Mouse (Mus musculus) myocyte (in vitro differentiated cells): ENCODE results near the gene Mex3d. TPM values are rescaled to one million over a fixed set of nuclear protein-coding genes. Genes with fewer than 3 reads are reported as not detected.

ENCODE experiments used
- H3K27me3 ChIP-seq: one replicate; pipeline ENCODE4 v1.6.1; 2011; ENCODE audit not compliant: control insufficient read depth, insufficient read depth, insufficient read length
- H3K36me3 ChIP-seq: one replicate; pipeline ENCODE4 v1.6.1; 2011; ENCODE audit not compliant: control insufficient read depth, insufficient read depth
- H3K4me2 ChIP-seq: one replicate; pipeline ENCODE4 v1.6.1; 2011; ENCODE audit warnings: low read depth, control low read depth
- H3K4me3 ChIP-seq: one replicate; pipeline ENCODE4 v1.5.1; 2011; ENCODE audit warnings: mild to moderate bottlenecking, control low read depth, moderate library complexity
- H3K79me2 ChIP-seq: one replicate; pipeline ENCODE4 v1.6.1; 2011; ENCODE audit not compliant: control insufficient read depth, insufficient read depth
- H3ac ChIP-seq: one replicate; pipeline ENCODE4 v1.6.1; 2011; ENCODE audit not compliant: control insufficient read depth, insufficient read length
- CEBPB ChIP-seq: IDR thresholded peaks from 2 replicates; pipeline ENCODE4 v1.6.1; 2011; ENCODE audit warnings: mild to moderate bottlenecking, moderate library complexity; ENCODE audit not compliant: poor library complexity, insufficient read depth, severe bottlenecking
- E2F4 ChIP-seq: IDR thresholded peaks from one replicate; pipeline ENCODE4 v1.6.1; 2011; ENCODE audit warnings: mild to moderate bottlenecking, control low read depth, moderate library complexity; ENCODE audit not compliant: insufficient read depth
- MAX ChIP-seq: IDR thresholded peaks from one replicate; pipeline ENCODE4 v1.6.1; 2011; ENCODE audit warnings: low read depth, mild to moderate bottlenecking, control low read depth
- MYOD1 ChIP-seq, 3 experiments: IDR thresholded peaks; one replicate each; pipeline ENCODE4 v1.6.1; 2011; ENCODE audit warnings: control low read depth in 2 of 3, low read depth in 2 of 3, mild to moderate bottlenecking in 2 of 3, moderate library complexity in 1 of 3; ENCODE audit not compliant: insufficient read length in 2 of 3, control insufficient read depth in 1 of 3
- MYOG ChIP-seq, 3 experiments: IDR thresholded peaks; one replicate each; pipeline ENCODE4 v1.6.1; 2011; ENCODE audit warnings: control low read depth in 2 of 3, low read depth in 2 of 3, mild to moderate bottlenecking in 2 of 3; ENCODE audit not compliant: insufficient read length in 2 of 3, control insufficient read depth in 1 of 3, insufficient read depth in 1 of 3
- POLR2A ChIP-seq: IDR thresholded peaks from one replicate; pipeline ENCODE4 v1.6.1; 2011; ENCODE audit warnings: low read depth, mild to moderate bottlenecking, control low read depth, moderate library complexity; ENCODE audit not compliant: insufficient read length
- POLR2AphosphoS2 ChIP-seq: IDR thresholded peaks from one replicate; pipeline ENCODE4 v1.6.1; 2011; ENCODE audit warnings: low read depth, control low read depth; ENCODE audit not compliant: insufficient read length
- REST ChIP-seq: IDR thresholded peaks from one replicate; pipeline ENCODE4 v1.6.1; 2011; ENCODE audit warnings: mild to moderate bottlenecking, control low read depth, moderate library complexity; ENCODE audit not compliant: insufficient read depth, insufficient read length
- SRF ChIP-seq: IDR thresholded peaks from one replicate; pipeline ENCODE4 v1.6.1; 2011; ENCODE audit warnings: low read depth; ENCODE audit not compliant: control insufficient read depth, insufficient read length
- TCF12 ChIP-seq: IDR thresholded peaks from one replicate; pipeline ENCODE4 v1.6.1; 2011; ENCODE audit warnings: mild to moderate bottlenecking, control low read depth; ENCODE audit not compliant: poor library complexity, insufficient read depth, severe bottlenecking
- TCF3 ChIP-seq: IDR thresholded peaks from one replicate; pipeline ENCODE4 v1.6.1; 2011; ENCODE audit warnings: low read depth, control low read depth; ENCODE audit not compliant: insufficient read length
- USF1 ChIP-seq: IDR thresholded peaks from one replicate; pipeline ENCODE4 v1.6.1; 2011; ENCODE audit warnings: low read depth, mild to moderate bottlenecking, control low read depth, moderate library complexity
- polyA plus RNA-seq: library from polyadenylated mRNA; unstranded; fragments of >200 nt; fragmentation: generic; extraction: Trizol; gene quantifications from one replicate; pipeline ENCODE4 v1.2.1, GENCODE M21; 2012; ENCODE audit warnings: missing spikeins

The Mex3d gene
- polyA plus RNA-seq, 1 experiment, result 29.6 TPM

- Histone ChIP-seq H3K4me2 (no peak overlapping the region), H3K4me3 (no peak overlapping the region), H3ac (no peak overlapping the region), H3K79me2 (no peaks in the 10 kb centered on the region), H3K36me3 (no peaks in the 10 kb centered on the region), H3K27me3 (no peaks in the 10 kb centered on the region)
- TF ChIP-seq REST, result no peak
- no peak for TF ChIP-seq SRF
- no peak for TF ChIP-seq E2F4
- no peak for TF ChIP-seq TCF3
Measured at GRCm38 (mm10) chr10:80369995-80370747, 17.3 kb downstream of the Mex3d start.

GRCm38 (mm10) chr10:80368392-80368791 is 19.1 kb downstream of the Mex3d start:
- Histone ChIP-seq H3K4me3 (peak overlapping the region; percentile 21), H3K27me3 (no peaks in the 10 kb centered on the region), H3K79me2 (no peaks in the 10 kb centered on the region), H3K36me3 (no peaks in the 10 kb centered on the region), H3ac (no peak overlapping the region), H3K4me2 (no peak overlapping the region)
- TF ChIP-seq POLR2AphosphoS2, result no peak
- no peak for TF ChIP-seq MYOG (IDR thresholded peaks at IDR 0.05; ENCODE audit: control insufficient read depth in 1 of 3, insufficient read depth in 1 of 3, insufficient read length in 2 of 3, low read depth in 2 of 3)
- no peak for TF ChIP-seq CEBPB
- TF ChIP-seq POLR2A, result no peak
- no peak for TF ChIP-seq TCF12
- TF ChIP-seq MAX, result no peak
- no peak for TF ChIP-seq TCF3
- TF ChIP-seq MYOD1 (IDR thresholded peaks at IDR 0.05; ENCODE audit: control insufficient read depth in 1 of 3, insufficient read length in 2 of 3, low read depth in 2 of 3), result no peak
- no peak for TF ChIP-seq REST
- TF ChIP-seq SRF, result no peak
- no peak for TF ChIP-seq USF1
- no peak for TF ChIP-seq E2F4

GRCm38 (mm10) chr10:80367954-80368353 is 19.5 kb downstream of the Mex3d start:
- H3K36me3 ChIP-seq, result no peaks in the 10 kb centered on the region
- peak overlapping the region; percentile 21 for H3K4me3 ChIP-seq
- peak; percentile 90 for TF ChIP-seq POLR2A
- TF ChIP-seq USF1, result no peak
- TF ChIP-seq POLR2AphosphoS2, result peak; percentile 73
- no peak for TF ChIP-seq TCF12
- TF ChIP-seq E2F4, result no peak
- no peaks in the 10 kb centered on the region for H3K79me2 ChIP-seq
- no peak overlapping the region for H3ac ChIP-seq
- peak overlapping the region; percentile 87 for H3K4me2 ChIP-seq
- no peaks in the 10 kb centered on the region for H3K27me3 ChIP-seq

- H3K27me3 ChIP-seq, result peaks cover 13% of the 10 kb centered on the region
- H3K4me3 ChIP-seq, result no peak overlapping the region
- TF ChIP-seq POLR2AphosphoS2, result no peak
- TF ChIP-seq MYOD1 (IDR thresholded peaks at IDR 0.05; ENCODE audit: control insufficient read depth in 1 of 3, insufficient read length in 2 of 3, low read depth in 2 of 3), result no peak
- TF ChIP-seq USF1, result no peak
- TF ChIP-seq E2F4, result no peak
- no peak for TF ChIP-seq MYOG (IDR thresholded peaks at IDR 0.05; ENCODE audit: control insufficient read depth in 1 of 3, insufficient read depth in 1 of 3, insufficient read length in 2 of 3, low read depth in 2 of 3)
- no peak for TF ChIP-seq POLR2A
- no peak for TF ChIP-seq TCF12
- TF ChIP-seq TCF3, result no peak
- TF ChIP-seq MAX, result no peak
- TF ChIP-seq SRF, result no peak
- TF ChIP-seq CEBPB, result no peak
- no peaks in the 10 kb centered on the region for H3K36me3 ChIP-seq
- no peaks in the 10 kb centered on the region for H3K79me2 ChIP-seq
- H3ac ChIP-seq, result no peak overlapping the region
- peak overlapping the region; percentile 13 for H3K4me2 ChIP-seq
Measured at GRCm38 (mm10) chr10:80365736-80366135, 21.7 kb downstream of the Mex3d start.

- no peak for TF ChIP-seq SRF
- no peak for TF ChIP-seq TCF3
- TF ChIP-seq MAX, result no peak
- no peak for TF ChIP-seq MYOG (IDR thresholded peaks at IDR 0.05; ENCODE audit: control insufficient read depth in 1 of 3, insufficient read depth in 1 of 3, insufficient read length in 2 of 3, low read depth in 2 of 3)
- no peak for TF ChIP-seq REST
- TF ChIP-seq CEBPB, result no peak
- no peak for TF ChIP-seq POLR2AphosphoS2
- no peak for TF ChIP-seq POLR2A
- no peak for TF ChIP-seq MYOD1 (IDR thresholded peaks at IDR 0.05; ENCODE audit: control insufficient read depth in 1 of 3, insufficient read length in 2 of 3, low read depth in 2 of 3)
- no peak for TF ChIP-seq TCF12
- TF ChIP-seq USF1, result no peak
- no peak for TF ChIP-seq E2F4
- peaks cover 33% of the 10 kb centered on the region for H3K27me3 ChIP-seq
- H3K4me3 ChIP-seq, result no peak overlapping the region
- no peaks in the 10 kb centered on the region for H3K79me2 ChIP-seq
- H3ac ChIP-seq, result no peak overlapping the region
- H3K36me3 ChIP-seq, result no peaks in the 10 kb centered on the region
- H3K4me2 ChIP-seq, result no peak overlapping the region
Measured at GRCm38 (mm10) chr10:80363734-80364133, 23.7 kb downstream of the Mex3d start.
